Mouse (Mus musculus) liver, embryonic 14.5 days (tissue): ENCODE measurements at regions not wholly inside any gene's neighbourhood (a gene's known extent, or its start where the extent isn't known, plus 50 kb on each side); places are given as distances from the start of the nearest gene placed in this dataset.

Source experiments
- CTCF ChIP-seq: IDR thresholded peaks from 2 replicates; pipeline ENCODE4 v1.5.1; 2016; ENCODE audit warnings: antibody characterized with exemption, low read depth, control low read depth
- EP300 ChIP-seq: IDR thresholded peaks from 2 replicates; pipeline ENCODE4 v1.6.1; 2016; ENCODE audit warnings: antibody characterized with exemption, low read depth

DNA sequence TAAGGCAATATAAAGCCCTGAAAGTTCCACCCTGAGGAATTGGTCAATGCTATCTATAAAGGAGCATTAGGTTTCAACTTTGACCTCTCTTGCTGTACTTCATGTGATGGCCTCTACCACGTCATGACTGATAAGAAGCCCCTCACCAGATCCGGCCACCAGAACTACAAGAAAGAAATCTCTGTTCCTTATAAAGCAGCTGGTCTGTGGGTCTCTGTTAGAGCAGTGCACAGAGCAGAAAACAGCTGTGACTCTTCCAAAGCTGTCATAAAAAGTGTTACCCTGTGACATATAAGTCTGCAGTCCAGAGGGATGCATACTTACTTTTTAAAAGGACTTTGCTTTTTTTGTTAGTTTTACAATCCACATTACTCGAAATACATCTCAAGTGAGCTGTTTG is 111.1 kb upstream of the Slc22a23 start:
- no peak for TF ChIP-seq CTCF
- no peak for TF ChIP-seq EP300
